Mouse (Mus musculus) megakaryocyte, embryonic 14.5 days (primary cell): ENCODE results near the gene Pdzd8. TPM values are rescaled to one million over a fixed set of nuclear protein-coding genes. Genes with fewer than 3 reads are reported as not detected.
A peak's percentile ranks its signal among the peaks of the same experiment; 100 is the strongest.

Experiments used
- H3K27me3 ChIP-seq: replicated peaks from 2 replicates; pipeline ENCODE3; 2012; ENCODE audit warnings: inconsistent platforms
- H3K36me3 ChIP-seq: replicated peaks from 2 replicates; pipeline ENCODE3; 2012; ENCODE audit warnings: low read length, inconsistent platforms, mixed read lengths
- H3K4me1 ChIP-seq: 2 replicates; pipeline ENCODE4 v1.6.1; 2012; ENCODE audit warnings: inconsistent platforms
- H3K4me3 ChIP-seq: replicated peaks from 2 replicates; pipeline ENCODE3; 2012; ENCODE audit warnings: moderate library complexity, mild to moderate bottlenecking, inconsistent platforms
- H3K9me3 ChIP-seq: 2 replicates; pipeline ENCODE4 v1.6.1; 2012; ENCODE audit warnings: inconsistent platforms
- FLI1 ChIP-seq: IDR thresholded peaks from 2 replicates; pipeline ENCODE4 v1.6.1; 2012; ENCODE audit warnings: low read length, inconsistent platforms, mixed read lengths
- GATA1 ChIP-seq: IDR thresholded peaks from 3 replicates; pipeline ENCODE4 v1.6.1; 2012; ENCODE audit warnings: mixed read lengths, low read length, inconsistent platforms, borderline replicate concordance
- polyA plus RNA-seq: library from polyadenylated mRNA; stranded (reverse); fragments of >175 nt; gene quantifications from 2 replicates; pipeline ENCODE4 v1.2.3, GENCODE M21; 2012; ENCODE audit warnings: low replicate concordance; ENCODE audit not compliant: insufficient read depth

The Pdzd8 gene
- polyA plus RNA-seq, 1 experiment: 1.9 TPM

- H3K9me3 ChIP-seq: no peaks in the 10 kb centered on the region
- peaks cover 65% of the 10 kb centered on the region for H3K36me3 ChIP-seq
- H3K27me3 ChIP-seq: no peaks in the 10 kb centered on the region
- peaks cover 15% of the 10 kb centered on the region for H3K4me1 ChIP-seq
- H3K4me3 ChIP-seq: no peak overlapping the region
- no peak for TF ChIP-seq GATA1
- TF ChIP-seq FLI1: no peak
These were observed 56.5 kb downstream of the Pdzd8 start for GRCm38 (mm10) chr19:59289042-59289441.

- no peak for TF ChIP-seq GATA1
- Histone ChIP-seq H3K4me3 (no peak overlapping the region), H3K9me3 (peaks cover 21% of the 10 kb centered on the region), H3K36me3 (peaks cover 83% of the 10 kb centered on the region), H3K4me1 (peaks cover 7% of the 10 kb centered on the region), H3K27me3 (no peaks in the 10 kb centered on the region)
These were observed 63.6 kb downstream of the Pdzd8 start for GRCm38 (mm10) chr19:59282001-59282400.

- Histone ChIP-seq H3K27me3 (no peaks in the 10 kb centered on the region), H3K36me3 (peaks cover 85% of the 10 kb centered on the region), H3K4me3 (no peak overlapping the region), H3K9me3 (peaks cover 21% of the 10 kb centered on the region), H3K4me1 (peaks cover 7% of the 10 kb centered on the region)
- TF ChIP-seq GATA1: no peak
- no peak for TF ChIP-seq FLI1
These were observed 64.7 kb downstream of the Pdzd8 start for GRCm38 (mm10) chr19:59280841-59281240.

GRCm38 (mm10) chr19:59276354-59276753, 69.2 kb downstream of the Pdzd8 start:
- Histone ChIP-seq H3K27me3 (no peaks in the 10 kb centered on the region), H3K4me1 (peaks cover 7% of the 10 kb centered on the region), H3K9me3 (peaks cover 21% of the 10 kb centered on the region), H3K4me3 (no peak overlapping the region), H3K36me3 (peaks cover 81% of the 10 kb centered on the region)
- TF ChIP-seq GATA1: no peak
- TF ChIP-seq FLI1: no peak

GRCm38 (mm10) chr19:59273190-59273589, 72.4 kb downstream of the Pdzd8 start:
- Histone ChIP-seq H3K4me1 (peaks cover 4% of the 10 kb centered on the region; the same call in 1 of the 2 replicates), H3K27me3 (peaks cover 2% of the 10 kb centered on the region), H3K9me3 (no peaks in the 10 kb centered on the region), H3K36me3 (peaks cover 65% of the 10 kb centered on the region), H3K4me3 (no peak overlapping the region)
- TF ChIP-seq FLI1 (no peak), GATA1 (no peak)

- H3K4me1 ChIP-seq: peaks cover 46% of the 10 kb centered on the region
- H3K27me3 ChIP-seq: peaks cover 18% of the 10 kb centered on the region
- TF ChIP-seq FLI1 (no peak), GATA1 (no peak)
- H3K36me3 ChIP-seq: peaks cover 36% of the 10 kb centered on the region
- peak overlapping the region; percentile 56 for H3K4me3 ChIP-seq
- H3K9me3 ChIP-seq: no peaks in the 10 kb centered on the region
These were observed 78.1 kb downstream of the Pdzd8 start for GRCm38 (mm10) chr19:59267417-59267963.

- no peak overlapping the region for H3K4me3 ChIP-seq
- H3K36me3 ChIP-seq: peaks cover 28% of the 10 kb centered on the region
- H3K4me1 ChIP-seq: peaks cover 60% of the 10 kb centered on the region
- TF ChIP-seq FLI1 (no peak), GATA1 (no peak)
- H3K27me3 ChIP-seq: peaks cover 30% of the 10 kb centered on the region
- no peaks in the 10 kb centered on the region for H3K9me3 ChIP-seq
These were observed 79.7 kb downstream of the Pdzd8 start for GRCm38 (mm10) chr19:59265907-59266306.

GRCm38 (mm10) chr19:59264838-59265532, 80.6 kb downstream of the Pdzd8 start:
- Histone ChIP-seq H3K9me3 (no peaks in the 10 kb centered on the region), H3K36me3 (peaks cover 24% of the 10 kb centered on the region), H3K4me1 (peaks cover 68% of the 10 kb centered on the region), H3K4me3 (peak overlapping the region; percentile 56), H3K27me3 (peaks cover 38% of the 10 kb centered on the region)
- TF ChIP-seq GATA1 (no peak), FLI1 (no peak)

GRCm38 (mm10) chr19:59263171-59263570, 82.4 kb downstream of the Pdzd8 start:
- Histone ChIP-seq H3K4me3 (peak overlapping the region; percentile 50), H3K27me3 (peaks cover 39% of the 10 kb centered on the region), H3K9me3 (no peaks in the 10 kb centered on the region), H3K4me1 (peaks cover 64% of the 10 kb centered on the region), H3K36me3 (peaks cover 14% of the 10 kb centered on the region)
- no peak for TF ChIP-seq GATA1
- TF ChIP-seq FLI1: no peak

- H3K4me3 ChIP-seq: peak overlapping the region; percentile 94
These were observed 84.0 kb downstream of the Pdzd8 start for GRCm38 (mm10) chr19:59261604-59262003.

More at GRCm38 (mm10) chr19:59261604-59262003, 84.0 kb downstream of the Pdzd8 start:
- Histone ChIP-seq H3K4me1 (peaks cover 56% of the 10 kb centered on the region), H3K27me3 (peaks cover 38% of the 10 kb centered on the region), H3K36me3 (peaks cover 14% of the 10 kb centered on the region), H3K9me3 (peaks cover 9% of the 10 kb centered on the region)
- no peak for TF ChIP-seq GATA1
- no peak for TF ChIP-seq FLI1
